Mouse (Mus musculus) liver, embryonic 12.5 days (tissue): ENCODE data around the gene Elovl6. TPM values are rescaled to one million over a fixed set of nuclear protein-coding genes. Genes with fewer than 3 reads are reported as not detected.

Experiments
- ATAC-seq: fragments of 200-750 bp; cut with Nextera tagmentation; 2 replicates; pipeline ENCODE4 v1.8.0; 2017; ENCODE audit warnings: moderate number of reproducible peaks, mild to moderate bottlenecking, moderate library complexity
- H3K27ac ChIP-seq: fragments of 300-500 bp; sonication (generic); 2 replicates; pipeline ENCODE4 v1.5.1; 2016; ENCODE audit warnings: mild to moderate bottlenecking
- H3K27me3 ChIP-seq: fragments of 300-500 bp; sonication (generic); replicated peaks from 2 replicates; pipeline ENCODE4 v1.6.1; 2016; ENCODE audit warnings: mild to moderate bottlenecking, moderate library complexity
- H3K36me3 ChIP-seq: fragments of 300-500 bp; sonication (generic); 2 replicates; pipeline ENCODE4 v1.6.1; 2016; ENCODE audit warnings: mild to moderate bottlenecking, moderate library complexity
- H3K4me1 ChIP-seq: fragments of 300-500 bp; sonication (generic); 2 replicates; pipeline ENCODE4 v1.6.1; 2016
- H3K4me2 ChIP-seq: fragments of 300-500 bp; sonication (generic); 2 replicates; pipeline ENCODE4 v1.6.1; 2016; ENCODE audit warnings: mild to moderate bottlenecking, moderate library complexity
- H3K4me3 ChIP-seq: fragments of 300-500 bp; sonication (generic); 2 replicates; pipeline ENCODE4 v1.5.1; 2016; ENCODE audit warnings: mild to moderate bottlenecking, moderate library complexity
- H3K9ac ChIP-seq: fragments of 300-500 bp; sonication (generic); 2 replicates; pipeline ENCODE4 v1.6.1; 2016; ENCODE audit warnings: mild to moderate bottlenecking, moderate library complexity
- H3K9me3 ChIP-seq: fragments of 300-500 bp; sonication (generic); replicated peaks from 2 replicates; pipeline ENCODE4 v1.6.1; 2016; ENCODE audit warnings: mild to moderate bottlenecking, moderate library complexity
- WGBS: fragments of 180-500 bp; shearing (Covaris S2); methylation state at CpG from one replicate; pipeline ENCODE4 v1.1.7; 2016; ENCODE audit not compliant: insufficient replicate concordance; 5-methylcytosine and 5-hydroxymethylcytosine counted together
- polyA plus RNA-seq: library from polyadenylated mRNA; unstranded; fragments of >200 nt; fragmentation: Nextera tagmentation; extraction: Ambion mirVana; gene quantifications from 2 replicates; pipeline ENCODE4 v1.2.1, GENCODE M21; 2016

Gene Elovl6
- polyA plus RNA-seq, 1 experiment from 2014 or later, result 14.3 TPM

GRCm38 (mm10) chr3:129634260-129634901 lies 102.2 kb downstream of the Elovl6 start:
- H3K27ac ChIP-seq, result no peak overlapping the region
- no peak for ATAC-seq
- WGBS, result 75% methylated on average over 11 of the region's 11 CpGs

GRCm38 (mm10) chr3:129637446-129637845 lies 105.3 kb downstream of the Elovl6 start:
- no peak for ATAC-seq
- peaks cover 15% of the 10 kb centered on the region for H3K4me1 ChIP-seq
- no peak overlapping the region for H3K4me3 ChIP-seq
- H3K36me3 ChIP-seq, result peaks cover 18% of the 10 kb centered on the region
- H3K27ac ChIP-seq, result no peak overlapping the region
- H3K27me3 ChIP-seq, result no peaks in the 10 kb centered on the region
- no peaks in the 10 kb centered on the region for H3K9me3 ChIP-seq
- WGBS, result 76% methylated on average over 6 of the region's 6 CpGs
- no peak overlapping the region for H3K4me2 ChIP-seq
- no peak overlapping the region for H3K9ac ChIP-seq

More at GRCm38 (mm10) chr3:129634260-129634901, 102.2 kb downstream of the Elovl6 start:
- Histone ChIP-seq H3K36me3 (peaks cover 35% of the 10 kb centered on the region), H3K9me3 (no peaks in the 10 kb centered on the region), H3K27me3 (no peaks in the 10 kb centered on the region), H3K4me3 (no peak overlapping the region), H3K9ac (no peak overlapping the region), H3K4me1 (peaks cover 15% of the 10 kb centered on the region), H3K4me2 (no peak overlapping the region)

GRCm38 (mm10) chr3:129639701-129640100 lies 107.5 kb downstream of the Elovl6 start:
- WGBS, result 52% methylated on average over 5 of the region's 5 CpGs
- H3K27me3 ChIP-seq, result no peaks in the 10 kb centered on the region
- no peaks in the 10 kb centered on the region for H3K9me3 ChIP-seq
- no peak overlapping the region for H3K27ac ChIP-seq
- no peak for ATAC-seq
- H3K4me1 ChIP-seq, result no peaks in the 10 kb centered on the region
- no peaks in the 10 kb centered on the region for H3K36me3 ChIP-seq
- H3K9ac ChIP-seq, result no peak overlapping the region
- no peak overlapping the region for H3K4me3 ChIP-seq
- no peak overlapping the region for H3K4me2 ChIP-seq

GRCm38 (mm10) chr3:129640211-129641000 lies 108.3 kb downstream of the Elovl6 start:
- no peak overlapping the region for H3K4me2 ChIP-seq
- 78% methylated on average over 10 of the region's 10 CpGs for WGBS
- no peak overlapping the region for H3K27ac ChIP-seq
- H3K9me3 ChIP-seq, result no peaks in the 10 kb centered on the region
- H3K9ac ChIP-seq, result no peak overlapping the region
- no peak for ATAC-seq
- no peaks in the 10 kb centered on the region for H3K27me3 ChIP-seq
- H3K36me3 ChIP-seq, result no peaks in the 10 kb centered on the region
- H3K4me1 ChIP-seq, result no peaks in the 10 kb centered on the region
- no peak overlapping the region for H3K4me3 ChIP-seq

GRCm38 (mm10) chr3:129641621-129642020 lies 109.5 kb downstream of the Elovl6 start:
- no peak for ATAC-seq
- Histone ChIP-seq H3K27ac (no peak overlapping the region), H3K9me3 (no peaks in the 10 kb centered on the region), H3K4me2 (no peak overlapping the region), H3K27me3 (no peaks in the 10 kb centered on the region), H3K4me3 (no peak overlapping the region), H3K4me1 (no peaks in the 10 kb centered on the region), H3K9ac (no peak overlapping the region), H3K36me3 (no peaks in the 10 kb centered on the region)
- 71% methylated on average over 7 of the region's 7 CpGs for WGBS

GRCm38 (mm10) chr3:129645409-129645808 lies 113.3 kb downstream of the Elovl6 start:
- Histone ChIP-seq H3K27me3 (no peaks in the 10 kb centered on the region), H3K9me3 (no peaks in the 10 kb centered on the region), H3K36me3 (no peaks in the 10 kb centered on the region), H3K4me1 (no peaks in the 10 kb centered on the region), H3K4me2 (no peak overlapping the region), H3K4me3 (no peak overlapping the region), H3K27ac (no peak overlapping the region), H3K9ac (no peak overlapping the region)
- 43% methylated on average over 3 of the region's 3 CpGs for WGBS
- no peak for ATAC-seq

GRCm38 (mm10) chr3:129646781-129647180 lies 114.6 kb downstream of the Elovl6 start:
- no peak for ATAC-seq
- Histone ChIP-seq H3K9me3 (no peaks in the 10 kb centered on the region), H3K27me3 (no peaks in the 10 kb centered on the region), H3K4me1 (no peaks in the 10 kb centered on the region), H3K4me3 (no peak overlapping the region), H3K36me3 (no peaks in the 10 kb centered on the region), H3K27ac (no peak overlapping the region), H3K4me2 (no peak overlapping the region), H3K9ac (no peak overlapping the region)
- 65% methylated on average over 5 of the region's 5 CpGs for WGBS

- no peaks in the 10 kb centered on the region for H3K36me3 ChIP-seq
- 84% methylated on average over 10 of the region's 10 CpGs for whole genome bisulfite sequencing
- no peak overlapping the region for H3K9ac ChIP-seq
- H3K27ac ChIP-seq, result no peak overlapping the region
- no peak overlapping the region for H3K4me2 ChIP-seq
- no peak overlapping the region for H3K4me3 ChIP-seq
- no peaks in the 10 kb centered on the region for H3K4me1 ChIP-seq
- ATAC-seq, result no peak
- no peaks in the 10 kb centered on the region for H3K9me3 ChIP-seq
- H3K27me3 ChIP-seq, result no peaks in the 10 kb centered on the region
Measured at GRCm38 (mm10) chr3:129647312-129647711, 115.2 kb downstream of the Elovl6 start.

GRCm38 (mm10) chr3:129648598-129648997 lies 116.4 kb downstream of the Elovl6 start:
- Histone ChIP-seq H3K4me1 (no peaks in the 10 kb centered on the region), H3K4me3 (no peak overlapping the region), H3K27ac (no peak overlapping the region), H3K36me3 (no peaks in the 10 kb centered on the region), H3K4me2 (no peak overlapping the region), H3K9me3 (no peaks in the 10 kb centered on the region), H3K27me3 (no peaks in the 10 kb centered on the region), H3K9ac (no peak overlapping the region)
- 62% methylated on average over 5 of the region's 5 CpGs for WGBS
- no peak for ATAC-seq

GRCm38 (mm10) chr3:129649586-129650292 lies 117.6 kb downstream of the Elovl6 start:
- 68% methylated on average over 8 of the region's 8 CpGs for WGBS
- Histone ChIP-seq H3K4me1 (no peaks in the 10 kb centered on the region), H3K4me3 (no peak overlapping the region), H3K9ac (no peak overlapping the region), H3K36me3 (no peaks in the 10 kb centered on the region), H3K9me3 (no peaks in the 10 kb centered on the region), H3K4me2 (no peak overlapping the region), H3K27me3 (no peaks in the 10 kb centered on the region), H3K27ac (no peak overlapping the region)
- ATAC-seq, result no peak

- Histone ChIP-seq H3K27me3 (no peaks in the 10 kb centered on the region), H3K27ac (no peak overlapping the region), H3K9me3 (no peaks in the 10 kb centered on the region), H3K9ac (no peak overlapping the region), H3K4me1 (no peaks in the 10 kb centered on the region), H3K4me2 (no peak overlapping the region), H3K36me3 (no peaks in the 10 kb centered on the region), H3K4me3 (no peak overlapping the region)
- ATAC-seq, result no peak
Measured at GRCm38 (mm10) chr3:129650293-129650612, 118.1 kb downstream of the Elovl6 start.

GRCm38 (mm10) chr3:129650931-129651330 lies 118.8 kb downstream of the Elovl6 start:
- H3K9me3 ChIP-seq, result no peaks in the 10 kb centered on the region
- H3K4me2 ChIP-seq, result no peak overlapping the region
- no peak for ATAC-seq
- H3K36me3 ChIP-seq, result no peaks in the 10 kb centered on the region
- H3K4me3 ChIP-seq, result no peak overlapping the region
- H3K27me3 ChIP-seq, result no peaks in the 10 kb centered on the region
- H3K27ac ChIP-seq, result no peak overlapping the region
- H3K4me1 ChIP-seq, result no peaks in the 10 kb centered on the region
- no peak overlapping the region for H3K9ac ChIP-seq
- WGBS, result 55% methylated on average over 1 of the region's 1 CpGs
